Mouse (Mus musculus) CH12.LX (cell line): Measurements from ENCODE around the gene Ppp1r18. TPM values are rescaled to one million over a fixed set of nuclear protein-coding genes. Genes with fewer than 3 reads are reported as not detected.
A peak's percentile ranks its signal among the peaks of the same experiment; 100 is the strongest.

Experiments used
- DNase-seq: peaks from one replicate; pipeline ENCODE4 v3.0.0-alpha.2; 2013; ENCODE audit errors: extremely low read depth
- H3K27ac ChIP-seq: 2 replicates; pipeline ENCODE4 v1.5.1; 2012; ENCODE audit warnings: low read depth, mild to moderate bottlenecking, control low read depth, moderate library complexity; ENCODE audit not compliant: insufficient read depth
- H3K27me3 ChIP-seq: replicated peaks from 2 replicates; pipeline ENCODE3; 2012; ENCODE audit warnings: inconsistent platforms
- H3K36me3 ChIP-seq, 2 experiments: replicated peaks in 1 of 2; 2 replicates each; pipeline versions ENCODE3 to v1.6.1; 2012; ENCODE audit warnings: inconsistent platforms in 1 of 2, low read length in 1 of 2, mild to moderate bottlenecking in 1 of 2, mixed read lengths in 1 of 2, moderate library complexity in 1 of 2; ENCODE audit not compliant: control insufficient read depth in 1 of 2, insufficient read depth in 1 of 2
- H3K4me1 ChIP-seq, 2 experiments: 2 replicates each; pipeline ENCODE4 v1.6.1; 2012; ENCODE audit warnings: inconsistent platforms in 1 of 2, moderate library complexity in 1 of 2; ENCODE audit not compliant: insufficient read depth in 2 of 2, control insufficient read depth in 1 of 2
- H3K4me2 ChIP-seq: 2 replicates; pipeline ENCODE4 v1.6.1; 2012; ENCODE audit warnings: low read depth, mild to moderate bottlenecking, control low read depth; ENCODE audit not compliant: poor library complexity, insufficient read depth, severe bottlenecking
- H3K4me3 ChIP-seq, 3 experiments: fragments of 150-350 bp in 1 of 3; sonication (generic) in 1 of 3; replicated peaks in 1 of 3; 2 replicates each; pipeline versions ENCODE3 to v1.5.1; 2011 to 2012; ENCODE audit warnings: low read depth in 2 of 3, low read length in 2 of 3, mild to moderate bottlenecking in 2 of 3, moderate library complexity in 2 of 3, control low read depth in 1 of 3, improper control_type of control experiment in 1 of 3, inconsistent platforms in 1 of 3, mixed read lengths in 1 of 3; ENCODE audit not compliant: poor library complexity in 1 of 3
- H3K79me2 ChIP-seq: replicated peaks from 2 replicates; pipeline ENCODE4 v1.6.1; 2012; ENCODE audit warnings: mild to moderate bottlenecking, moderate library complexity; ENCODE audit not compliant: control insufficient read depth, poor library complexity, insufficient read depth, severe bottlenecking; ENCODE audit errors: extremely low read depth
- H3K9ac ChIP-seq: 2 replicates; pipeline ENCODE4 v1.6.1; 2012; ENCODE audit warnings: low read depth, mild to moderate bottlenecking, control low read depth, moderate library complexity; ENCODE audit not compliant: insufficient read depth
- H3K9me3 ChIP-seq: replicated peaks from 2 replicates; pipeline ENCODE3; 2012; ENCODE audit warnings: low read length, inconsistent platforms, mixed read lengths
- CHD1 ChIP-seq: IDR thresholded peaks from 2 replicates; pipeline ENCODE4 v1.6.1; 2012; ENCODE audit warnings: low read depth, low read length, improper control_type of control experiment, inconsistent platforms
- E2F4 ChIP-seq: IDR thresholded peaks from 2 replicates; pipeline ENCODE4 v1.6.1; 2011; ENCODE audit warnings: low read depth, low read length, improper control_type of control experiment; ENCODE audit not compliant: insufficient replicate concordance
- JUND ChIP-seq: conservative IDR thresholded peaks from 2 replicates; pipeline ENCODE4 v1.6.1; 2011; ENCODE audit warnings: low read depth, low read length, improper control_type of control experiment
- KAT2A ChIP-seq: IDR thresholded peaks from 2 replicates; pipeline ENCODE4 v1.6.1; 2012; ENCODE audit warnings: low read length, improper control_type of control experiment, inconsistent platforms; ENCODE audit not compliant: insufficient replicate concordance
- MAFK ChIP-seq: IDR thresholded peaks from 2 replicates; pipeline ENCODE4 v1.6.1; 2011; ENCODE audit warnings: low read length, improper control_type of control experiment; ENCODE audit not compliant: insufficient replicate concordance
- NELFE ChIP-seq: IDR thresholded peaks from 2 replicates; pipeline ENCODE4 v1.6.1; 2011; ENCODE audit warnings: low read depth, low read length, improper control_type of control experiment
- NRF1 ChIP-seq: IDR thresholded peaks from 2 replicates; pipeline ENCODE4 v1.6.1; 2014; ENCODE audit warnings: low read depth, mild to moderate bottlenecking, inconsistent platforms, low read length, improper control_type of control experiment, moderate library complexity
- PAX5 ChIP-seq: IDR thresholded peaks from 2 replicates; pipeline ENCODE4 v1.6.1; 2012; ENCODE audit warnings: low read length, inconsistent platforms, mixed read lengths
- SMC3 ChIP-seq: IDR thresholded peaks from 2 replicates; pipeline ENCODE4 v1.6.1; 2011; ENCODE audit warnings: low read depth, low read length, improper control_type of control experiment
- USF1 ChIP-seq: IDR thresholded peaks from 2 replicates; pipeline ENCODE4 v1.6.1; 2014; ENCODE audit warnings: low read depth, mild to moderate bottlenecking, inconsistent platforms, low read length, improper control_type of control experiment
- USF2 ChIP-seq: conservative IDR thresholded peaks from 2 replicates; pipeline ENCODE4 v1.6.1; 2011; ENCODE audit warnings: low read depth, low read length, improper control_type of control experiment
- ZNF384 ChIP-seq: IDR thresholded peaks from 2 replicates; pipeline ENCODE4 v1.6.1; 2012; ENCODE audit warnings: low read depth, low read length, improper control_type of control experiment, inconsistent platforms
- dilution Hi-C: fragments of 300-500 bp; cut with MboI; formaldehyde crosslinking; loops from 2 replicates; pipeline ENCODE4 v1.14.3; 2020; ENCODE audit warnings: low sequenced_read_pairs; ENCODE audit not compliant: extremely low pct_unique_long_range_greater_than_20kb, extremely low pct_ligation_motif_present
- in situ Hi-C: fragments of 300-500 bp; cut with MboI; formaldehyde crosslinking; loops from 3 replicates; pipeline ENCODE4 v1.14.3; 2019; ENCODE audit warnings: low sequenced_read_pairs, low pct_ligation_motif_present, low pct_unique_long_range_greater_than_20kb, mixed read lengths
- polyA plus RNA-seq: library from polyadenylated mRNA; unstranded; fragments of >175 nt; gene quantifications from 2 replicates; pipeline ENCODE4 v1.2.1, GENCODE M21; 2012; ENCODE audit warnings: low read depth; ENCODE audit not compliant: insufficient read length
- total RNA-seq, 2 experiments: library from RNA; depleted of rRNA; stranded (reverse); fragments of 300-350 nt in 1 of 2; fragments of >200 nt in 1 of 2; gene quantifications; 2 replicates each; pipeline ENCODE4 v1.2.3; 2012 to 2014

Gene Ppp1r18
- total and polyA plus RNA-seq, 3 experiments = 8.5 to 50.1 (median 21.4) TPM

DNA sequence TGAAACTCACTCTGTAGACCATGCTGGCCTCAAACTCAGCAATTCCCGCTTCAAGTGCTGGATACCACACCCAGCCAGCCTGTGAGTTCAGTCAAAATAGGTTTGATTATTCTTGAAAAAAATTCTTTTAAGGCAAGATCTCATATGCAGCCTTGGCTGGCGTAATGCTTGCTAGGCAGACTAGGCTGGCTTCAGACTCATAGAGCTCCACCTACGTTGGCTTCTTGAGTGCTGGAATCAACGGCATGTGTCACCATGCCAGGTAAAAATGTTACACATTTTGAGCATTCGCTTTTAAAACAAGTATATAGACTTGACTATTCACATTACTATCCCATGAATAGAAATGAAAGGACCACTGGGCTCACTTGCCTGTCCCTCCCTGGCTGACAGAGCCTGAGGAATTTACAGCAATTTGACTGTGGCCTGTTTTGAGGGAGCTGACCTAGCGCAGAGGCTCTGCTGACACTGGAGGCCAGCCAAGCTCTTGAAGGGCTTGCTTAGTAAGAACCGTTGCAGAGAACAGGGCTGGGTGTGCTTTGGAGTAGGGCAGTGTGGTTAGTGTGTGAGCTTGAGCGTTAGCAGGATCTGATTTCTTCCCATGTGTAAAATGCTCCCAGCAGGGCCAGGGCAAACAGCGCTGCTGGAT lies 38.1 kb downstream of the Ppp1r18 start:
- Histone ChIP-seq H3K9me3 (no peaks in the 10 kb centered on the region), H3K27ac (no peak overlapping the region), H3K4me1 (peaks cover 0 to 12% of the 10 kb centered on the region in 2 experiments; a peak in 3 of 4 replicates), H3K36me3 (peaks cover 25 to 78% of the 10 kb centered on the region in 2 experiments), H3K79me2 (no peaks in the 10 kb centered on the region), H3K27me3 (no peaks in the 10 kb centered on the region), H3K4me2 (no peak overlapping the region), H3K4me3 (no peak overlapping the region), H3K9ac (no peak overlapping the region)
- TF ChIP-seq E2F4 = no peak
- no peak for TF ChIP-seq NRF1
- DNase-seq = no peak
- dilution Hi-C loops = no loop called here
- in situ Hi-C loops = no loop called here

DNA sequence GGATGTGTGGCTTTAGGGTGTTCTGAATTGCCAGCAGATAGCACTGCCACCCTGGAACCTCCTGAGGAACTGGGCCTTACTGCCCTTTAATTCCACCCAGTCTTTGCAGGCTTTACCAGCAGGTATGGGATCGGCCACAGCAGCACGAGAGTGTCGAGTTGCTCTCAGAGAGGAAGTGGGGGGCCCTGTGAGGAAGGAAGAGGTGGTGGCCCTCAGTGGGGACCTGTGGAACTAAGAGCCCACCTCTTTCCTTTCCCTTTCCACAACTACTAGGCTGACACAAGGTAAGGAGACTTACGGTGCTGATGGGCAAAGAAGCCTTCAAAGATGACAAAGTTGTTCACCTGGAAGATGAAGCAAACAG lies 38.6 kb downstream of the Ppp1r18 start:
- no peak for DNase-seq
- peaks cover 25 to 83% of the 10 kb centered on the region in 2 experiments for H3K36me3 ChIP-seq
- in situ Hi-C loops (no loop called here), dilution Hi-C loops (no loop called here)
- H3K79me2 ChIP-seq = no peaks in the 10 kb centered on the region
- H3K27ac ChIP-seq = no peak overlapping the region
- no peak overlapping the region for H3K9ac ChIP-seq
- TF ChIP-seq NELFE (no peak), SMC3 (no peak), ZNF384 (no peak), USF2 (no peak), KAT2A (no peak), PAX5 (no peak), CHD1 (no peak), JUND (no peak)
- no peaks in the 10 kb centered on the region for H3K27me3 ChIP-seq
- no peaks in the 10 kb centered on the region for H3K9me3 ChIP-seq
- H3K4me1 ChIP-seq = peaks cover 0 to 15% of the 10 kb centered on the region in 2 experiments; a peak in 3 of 4 replicates
- no peak overlapping the region for H3K4me2 ChIP-seq
- H3K4me3 ChIP-seq = no peak overlapping the region

DNA sequence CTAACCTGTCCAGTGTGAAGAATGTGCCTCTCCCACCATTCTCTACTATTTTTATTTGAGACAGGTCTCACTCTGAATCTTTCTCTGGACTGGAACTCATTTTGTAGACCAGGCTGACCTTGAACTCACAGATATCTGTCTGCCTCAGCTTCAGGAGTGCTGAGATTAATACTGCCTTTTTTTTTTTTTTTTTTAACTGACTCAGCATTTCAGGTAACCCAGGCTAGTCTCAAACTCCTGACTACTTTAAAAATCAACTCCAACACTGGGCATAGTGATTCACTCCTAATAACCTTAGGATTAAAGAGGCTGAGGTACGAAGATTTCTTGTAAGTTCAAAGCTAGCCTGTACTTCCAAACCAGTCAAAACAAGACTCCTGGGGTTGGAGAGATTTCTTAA lies 40.2 kb downstream of the Ppp1r18 start:
- no peaks in the 10 kb centered on the region for H3K27me3 ChIP-seq
- in situ Hi-C loops = no loop called here
- no peaks in the 10 kb centered on the region for H3K79me2 ChIP-seq
- no peak for DNase-seq
- H3K9me3 ChIP-seq = no peaks in the 10 kb centered on the region
- H3K27ac ChIP-seq = no peak overlapping the region
- peaks cover 0 to 24% of the 10 kb centered on the region in 2 experiments; a peak in 3 of 4 replicates for H3K4me1 ChIP-seq
- no peak overlapping the region for H3K4me2 ChIP-seq
- H3K36me3 ChIP-seq = peaks cover 21 to 71% of the 10 kb centered on the region in 2 experiments
- dilution Hi-C loops = no loop called here
- H3K9ac ChIP-seq = no peak overlapping the region
- TF ChIP-seq MAFK (peak; percentile 81), USF1 (no peak)
- TF ChIP-seq, all 38 proteins: peak for 1
- no peak overlapping the region for H3K4me3 ChIP-seq
